Mouse (Mus musculus) hindbrain, embryonic 14.5 days (tissue): ENCODE results near the gene Gsta2. TPM values are rescaled to one million over a fixed set of nuclear protein-coding genes. Genes with fewer than 3 reads are reported as not detected.

Experiments
- ATAC-seq: fragments of 200-750 bp; cut with Nextera tagmentation; 2 replicates; pipeline ENCODE4 v1.8.0; 2017; ENCODE audit warnings: moderate number of reproducible peaks, mild to moderate bottlenecking, moderate TSS enrichment, moderate library complexity; ENCODE audit not compliant: low FRiP score
- DNase-seq: peaks from one replicate; pipeline ENCODE4 v3.0.0-alpha.2; 2015; ENCODE audit warnings: low spot score
- H3K27ac ChIP-seq: fragments of 300-500 bp; sonication (generic); 2 replicates; pipeline ENCODE4 v1.5.1; 2014; ENCODE audit warnings: mild to moderate bottlenecking, moderate library complexity
- H3K27me3 ChIP-seq: fragments of 300-500 bp; sonication (generic); 2 replicates; pipeline ENCODE4 v1.6.1; 2014; ENCODE audit warnings: mild to moderate bottlenecking, low read length, mixed read lengths; ENCODE audit not compliant: control insufficient read depth, insufficient read depth
- H3K36me3 ChIP-seq: fragments of 300-500 bp; sonication (generic); replicated peaks from 2 replicates; pipeline ENCODE4 v1.6.1; 2014; ENCODE audit not compliant: control insufficient read depth, insufficient read depth
- H3K4me1 ChIP-seq: fragments of 300-500 bp; sonication (generic); replicated peaks from 2 replicates; pipeline ENCODE4 v1.6.1; 2014; ENCODE audit warnings: antibody characterized with exemption, low read length, mixed read lengths; ENCODE audit not compliant: control insufficient read depth, insufficient read depth
- H3K4me2 ChIP-seq: fragments of 300-500 bp; sonication (generic); replicated peaks from 2 replicates; pipeline ENCODE4 v1.6.1; 2014; ENCODE audit warnings: mild to moderate bottlenecking, moderate library complexity
- H3K4me3 ChIP-seq: fragments of 300-500 bp; sonication (generic); replicated peaks from 2 replicates; pipeline ENCODE4 v1.5.1; 2014; ENCODE audit warnings: mild to moderate bottlenecking, low read length
- H3K9ac ChIP-seq: fragments of 300-500 bp; sonication (generic); 2 replicates; pipeline ENCODE4 v1.6.1; 2014
- H3K9me3 ChIP-seq: fragments of 300-500 bp; sonication (generic); 2 replicates; pipeline ENCODE4 v1.6.1; 2016; ENCODE audit warnings: low read length; ENCODE audit not compliant: control insufficient read depth
- WGBS: fragments of 180-500 bp; shearing (Covaris S2); extraction: QIAGEN DNeasy Blood & Tissue Kit; methylation state at CpG from one replicate; pipeline ENCODE4 v1.1.7; 2014; 5-methylcytosine and 5-hydroxymethylcytosine counted together
- polyA plus RNA-seq: library from polyadenylated mRNA; unstranded; fragments of >200 nt; fragmentation: Nextera tagmentation; extraction: Ambion mirVana; gene quantifications from 2 replicates; pipeline ENCODE4 v1.2.1, GENCODE M21; 2014

Gene Gsta2
- polyA plus RNA-seq, 1 experiment from 2014 or later, result not detected

DNA sequence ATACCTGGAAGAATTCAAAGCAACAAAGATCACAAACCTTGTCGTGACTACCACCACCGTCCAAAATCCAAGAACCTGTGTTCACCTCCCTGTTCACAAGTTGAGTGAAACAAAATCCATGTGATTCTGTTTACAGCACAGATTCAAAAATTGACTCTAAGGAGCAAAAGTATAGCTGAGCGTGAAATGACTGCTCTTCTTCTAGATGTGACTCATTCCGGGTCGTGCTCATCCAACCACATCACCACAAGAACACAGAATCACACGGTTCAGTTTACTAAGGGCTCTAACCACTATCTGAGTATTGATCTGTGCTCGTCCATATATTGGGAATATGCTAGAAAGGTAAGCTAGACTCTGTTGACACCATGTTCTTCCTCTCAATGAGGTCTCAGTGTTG lies 31.4 kb upstream of the Gsta2 start:
- ATAC-seq (no peak), DNase-seq (no peak)
- Histone ChIP-seq H3K27me3 (no peaks in the 10 kb centered on the region), H3K27ac (no peak overlapping the region), H3K4me3 (no peak overlapping the region), H3K9me3 (no peaks in the 10 kb centered on the region), H3K4me2 (no peak overlapping the region), H3K4me1 (no peaks in the 10 kb centered on the region), H3K9ac (no peak overlapping the region), H3K36me3 (no peaks in the 10 kb centered on the region)
- 92% methylated on average over 7 of the region's 7 CpGs for whole genome bisulfite sequencing

- Histone ChIP-seq H3K9me3 (no peaks in the 10 kb centered on the region), H3K9ac (no peak overlapping the region), H3K27ac (no peak overlapping the region), H3K4me3 (no peak overlapping the region), H3K27me3 (no peaks in the 10 kb centered on the region), H3K36me3 (no peaks in the 10 kb centered on the region), H3K4me1 (no peaks in the 10 kb centered on the region), H3K4me2 (no peak overlapping the region)
- WGBS, result 54% methylated on average over 3 of the region's 3 CpGs
- no peak for ATAC-seq
- DNase-seq, result no peak
These were observed 30.3 kb upstream of the Gsta2 start for GRCm38 (mm10) chr9:78385893-78386292.

- DNase-seq, result peak; percentile 66
- peak; percentile 94 for ATAC-seq
- Histone ChIP-seq H3K4me3 (peak within 1 kb of the TSS; percentile 31), H3K27ac (peak within 1 kb of the TSS; percentile 65), H3K27me3 (no peaks in the 10 kb centered on the region), H3K9me3 (no peaks in the 10 kb centered on the region), H3K9ac (peak within 1 kb of the TSS; percentile 62), H3K4me2 (peak within 1 kb of the TSS; percentile 71), H3K4me1 (peaks cover 13% of the 10 kb centered on the region; the same call in 1 of the 2 replicates), H3K36me3 (no peaks in the 10 kb centered on the region)
- 4% methylated on average over 22 of the region's 23 CpGs for WGBS
These were observed 22.7 kb upstream of the Gsta2 start, which contains the start of gene Ooep for GRCm38 (mm10) chr9:78378113-78378785. TSS of gene Ooep (minus strand) at chr9:78378725.

DNA sequence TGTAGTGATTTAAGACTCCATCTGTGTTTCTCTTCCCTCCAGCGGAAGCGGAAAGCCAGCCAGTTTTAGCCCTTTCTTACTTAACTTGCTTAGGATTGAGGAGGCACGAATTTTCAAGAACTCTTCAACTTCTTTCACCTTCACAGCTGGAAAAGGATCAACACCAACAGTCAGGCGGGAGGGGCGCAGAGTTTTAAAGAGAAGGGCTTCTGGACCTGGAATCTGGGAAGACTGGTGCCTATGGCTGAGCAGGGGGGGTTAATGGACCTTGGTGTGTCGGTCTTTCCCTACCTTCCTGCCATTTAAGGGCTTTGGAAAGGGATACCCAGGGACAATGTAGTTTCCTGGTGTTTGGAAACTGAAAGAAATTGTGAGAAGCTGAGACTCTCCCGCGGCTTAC lies 22.0 kb upstream of the Gsta2 start:
- Histone ChIP-seq H3K4me3 (peak overlapping the region; percentile 31), H3K9me3 (no peaks in the 10 kb centered on the region), H3K9ac (peak overlapping the region; percentile 62), H3K4me2 (peak overlapping the region; percentile 71), H3K4me1 (peaks cover 13% of the 10 kb centered on the region; the same call in 1 of the 2 replicates), H3K27me3 (no peaks in the 10 kb centered on the region), H3K36me3 (no peaks in the 10 kb centered on the region), H3K27ac (peak overlapping the region; percentile 65)
- WGBS, result 32% methylated on average over 8 of the region's 8 CpGs
- ATAC-seq, result no peak
- DNase-seq, result no peak

- H3K9me3 ChIP-seq, result no peaks in the 10 kb centered on the region
- no peak for ATAC-seq
- 80% methylated on average over 4 of the region's 4 CpGs for WGBS
These were observed 19.9 kb upstream of the Gsta2 start for GRCm38 (mm10) chr9:78375486-78375885.

DNA sequence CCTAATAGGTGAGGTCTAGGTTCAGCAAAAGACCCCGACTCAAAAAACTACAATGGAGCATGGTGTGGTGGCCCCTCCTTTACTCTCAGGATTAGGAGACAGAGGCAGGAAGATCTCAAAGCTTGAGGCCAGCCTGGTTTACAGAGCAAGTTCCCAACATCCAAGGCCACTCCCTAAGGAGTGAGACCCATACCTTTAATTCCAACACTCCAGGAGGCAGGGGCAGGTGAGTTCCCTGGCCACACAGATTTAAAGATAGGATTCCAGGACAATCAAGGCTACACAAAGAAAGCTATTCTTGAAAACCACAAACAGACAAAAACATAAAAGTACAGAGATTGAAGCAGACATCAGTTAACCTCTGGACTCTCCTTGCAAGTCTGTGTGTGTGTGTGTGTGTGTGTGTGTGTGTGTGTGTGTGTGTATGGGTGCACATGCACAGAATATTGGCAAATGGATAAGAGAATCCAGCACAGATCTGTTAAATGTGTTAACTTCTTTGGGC lies 19.3 kb upstream of the Gsta2 start:
- H3K27me3 ChIP-seq, result no peaks in the 10 kb centered on the region
- H3K9ac ChIP-seq, result no peak overlapping the region
- peaks cover 13% of the 10 kb centered on the region; the same call in 1 of the 2 replicates for H3K4me1 ChIP-seq
- no peak overlapping the region for H3K4me2 ChIP-seq
- no peak for DNase-seq
- H3K36me3 ChIP-seq, result no peaks in the 10 kb centered on the region
- ATAC-seq, result no peak
- no peak overlapping the region for H3K4me3 ChIP-seq
- H3K27ac ChIP-seq, result no peak overlapping the region
- no peaks in the 10 kb centered on the region for H3K9me3 ChIP-seq
- WGBS, result 80% methylated on average over 1 of the region's 1 CpGs

More at GRCm38 (mm10) chr9:78375486-78375885, 19.9 kb upstream of the Gsta2 start:
- Histone ChIP-seq H3K27ac (no peak overlapping the region), H3K9ac (no peak overlapping the region), H3K4me1 (peaks cover 13% of the 10 kb centered on the region; the same call in 1 of the 2 replicates), H3K4me2 (no peak overlapping the region), H3K27me3 (no peaks in the 10 kb centered on the region), H3K4me3 (no peak overlapping the region), H3K36me3 (no peaks in the 10 kb centered on the region)
- DNase-seq, result no peak

DNA sequence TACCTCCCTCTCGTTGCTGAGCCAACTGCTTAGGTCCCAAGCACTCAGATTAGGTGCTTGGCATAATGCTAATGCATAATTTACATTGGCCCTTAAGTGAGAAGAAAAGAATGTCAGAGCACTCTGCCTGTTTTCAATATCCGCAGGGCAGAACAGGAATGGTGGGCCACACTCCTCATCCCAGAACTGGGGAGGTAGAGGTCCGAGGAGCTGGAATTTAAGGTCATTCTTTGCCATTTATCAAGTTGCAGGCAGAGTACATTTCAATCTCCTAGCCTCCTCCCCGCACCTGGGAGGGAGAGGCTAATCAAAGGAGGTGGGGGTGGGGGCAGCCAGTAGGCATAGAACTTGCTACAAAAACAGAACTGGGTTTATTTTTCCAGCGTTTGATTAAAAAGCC lies 18.8 kb upstream of the Gsta2 start:
- H3K4me2 ChIP-seq, result no peak overlapping the region
- H3K9ac ChIP-seq, result no peak overlapping the region
- H3K9me3 ChIP-seq, result no peaks in the 10 kb centered on the region
- DNase-seq (no peak), ATAC-seq (no peak)
- no peaks in the 10 kb centered on the region for H3K27me3 ChIP-seq
- no peak overlapping the region for H3K27ac ChIP-seq
- no peak overlapping the region for H3K4me3 ChIP-seq
- H3K36me3 ChIP-seq, result no peaks in the 10 kb centered on the region
- peaks cover 13% of the 10 kb centered on the region; the same call in 1 of the 2 replicates for H3K4me1 ChIP-seq
- 69% methylated on average over 5 of the region's 5 CpGs for WGBS

DNA sequence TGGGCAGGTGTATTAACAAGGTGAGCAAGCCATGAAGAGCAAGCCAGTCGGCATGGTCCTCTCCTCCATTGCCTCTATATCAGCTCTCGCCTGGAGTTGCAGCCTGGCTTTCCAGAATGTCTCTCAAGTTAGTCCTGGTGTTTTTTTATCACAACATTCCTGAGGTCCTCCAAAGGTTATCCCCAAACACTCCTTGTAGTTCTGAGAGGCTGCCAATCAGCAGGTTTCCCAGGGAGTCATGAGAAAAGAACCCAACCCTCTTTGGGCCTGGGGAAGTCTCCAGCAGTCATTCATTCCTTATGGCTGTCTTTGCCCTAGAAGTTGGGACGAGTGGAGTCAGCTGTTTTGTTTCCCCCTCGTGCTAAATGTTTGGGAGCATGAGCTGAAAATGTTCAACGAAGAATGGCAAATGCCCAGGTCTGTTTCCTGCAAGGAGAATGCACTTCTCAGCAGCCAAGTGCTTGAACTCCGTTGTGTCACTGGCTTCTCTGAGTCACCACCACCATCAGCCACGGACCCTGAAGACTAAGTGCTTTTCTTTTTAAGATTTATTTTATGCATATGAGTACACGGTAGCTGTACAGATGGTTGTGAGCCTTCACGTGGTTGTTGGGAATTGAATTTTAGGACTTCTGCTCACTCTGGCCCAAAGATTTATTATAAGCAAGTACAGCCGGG lies 17.4 kb upstream of the Gsta2 start:
- H3K4me1 ChIP-seq, result peaks cover 5% of the 10 kb centered on the region; the same call in 1 of the 2 replicates
- H3K4me3 ChIP-seq, result no peak overlapping the region
- no peaks in the 10 kb centered on the region for H3K9me3 ChIP-seq
- ATAC-seq (no peak), DNase-seq (no peak)
- H3K4me2 ChIP-seq, result no peak overlapping the region
- no peaks in the 10 kb centered on the region for H3K36me3 ChIP-seq
- WGBS, result 86% methylated on average over 10 of the region's 10 CpGs
- H3K27me3 ChIP-seq, result no peaks in the 10 kb centered on the region
- no peak overlapping the region for H3K27ac ChIP-seq
- no peak overlapping the region for H3K9ac ChIP-seq

GRCm38 (mm10) chr9:78371441-78371840 lies 15.9 kb upstream of the Gsta2 start:
- no peak overlapping the region for H3K9ac ChIP-seq
- no peak overlapping the region for H3K27ac ChIP-seq
- H3K4me1 ChIP-seq, result no peaks in the 10 kb centered on the region
- H3K4me2 ChIP-seq, result no peak overlapping the region
- ATAC-seq (no peak), DNase-seq (no peak)
- no peak overlapping the region for H3K4me3 ChIP-seq
- WGBS, result 97% methylated on average over 3 of the region's 3 CpGs
- H3K27me3 ChIP-seq, result no peaks in the 10 kb centered on the region
- no peaks in the 10 kb centered on the region for H3K9me3 ChIP-seq
- H3K36me3 ChIP-seq, result no peaks in the 10 kb centered on the region
